Mouse (Mus musculus) heart, embryonic 11.5 days (tissue): ENCODE measurements around the gene Shc3. TPM values are rescaled to one million over a fixed set of nuclear protein-coding genes. Genes with fewer than 3 reads are reported as not detected.

ENCODE experiments used
- ATAC-seq: fragments of 200-750 bp; cut with Nextera tagmentation; replicated peaks from 2 replicates; pipeline ENCODE4 v1.8.0; 2017; ENCODE audit warnings: moderate library complexity; ENCODE audit not compliant: insufficient number of reproducible peaks, low FRiP score, low TSS enrichment
- H3K27ac ChIP-seq: fragments of 300-500 bp; sonication (generic); 2 replicates; pipeline ENCODE4 v1.5.1; 2014; ENCODE audit warnings: mild to moderate bottlenecking, low read depth, low read length
- H3K27me3 ChIP-seq: fragments of 300-500 bp; sonication (generic); 2 replicates; pipeline ENCODE4 v1.6.1; 2014; ENCODE audit warnings: mild to moderate bottlenecking, low read length, mixed read lengths; ENCODE audit not compliant: control insufficient read depth, insufficient read depth
- H3K36me3 ChIP-seq: fragments of 300-500 bp; sonication (generic); 2 replicates; pipeline ENCODE4 v1.6.1; 2014; ENCODE audit warnings: mild to moderate bottlenecking, low read length, moderate library complexity, mixed read lengths; ENCODE audit not compliant: control insufficient read depth, insufficient read depth
- H3K4me1 ChIP-seq: fragments of 300-500 bp; sonication (generic); 2 replicates; pipeline ENCODE4 v1.6.1; 2014; ENCODE audit warnings: low read length; ENCODE audit not compliant: control insufficient read depth, insufficient read depth
- H3K4me2 ChIP-seq: fragments of 300-500 bp; sonication (generic); 2 replicates; pipeline ENCODE4 v1.6.1; 2014; ENCODE audit warnings: mild to moderate bottlenecking, moderate library complexity
- H3K4me3 ChIP-seq: fragments of 300-500 bp; sonication (generic); 2 replicates; pipeline ENCODE4 v1.5.1; 2014; ENCODE audit warnings: low read depth, low read length
- H3K9ac ChIP-seq: fragments of 300-500 bp; sonication (generic); 2 replicates; pipeline ENCODE4 v1.6.1; 2014; ENCODE audit warnings: mild to moderate bottlenecking, low read depth, low read length, moderate library complexity
- H3K9me3 ChIP-seq: fragments of 300-500 bp; sonication (generic); replicated peaks from 2 replicates; pipeline ENCODE4 v1.6.1; 2016; ENCODE audit warnings: low read length; ENCODE audit not compliant: control insufficient read depth
- WGBS: fragments of 180-500 bp; shearing (Covaris S2); extraction: QIAGEN DNeasy Blood & Tissue Kit; methylation state at CpG from one replicate; pipeline ENCODE4 v1.1.7; 2014; ENCODE audit not compliant: insufficient replicate concordance; 5-methylcytosine and 5-hydroxymethylcytosine counted together
- polyA plus RNA-seq: library from polyadenylated mRNA; unstranded; fragments of >200 nt; fragmentation: Nextera tagmentation; extraction: Ambion mirVana; gene quantifications from 2 replicates; pipeline ENCODE4 v1.2.1, GENCODE M21; 2014

Gene Shc3
- polyA plus RNA-seq, 1 experiment from 2014 or later: 0.31 TPM

DNA sequence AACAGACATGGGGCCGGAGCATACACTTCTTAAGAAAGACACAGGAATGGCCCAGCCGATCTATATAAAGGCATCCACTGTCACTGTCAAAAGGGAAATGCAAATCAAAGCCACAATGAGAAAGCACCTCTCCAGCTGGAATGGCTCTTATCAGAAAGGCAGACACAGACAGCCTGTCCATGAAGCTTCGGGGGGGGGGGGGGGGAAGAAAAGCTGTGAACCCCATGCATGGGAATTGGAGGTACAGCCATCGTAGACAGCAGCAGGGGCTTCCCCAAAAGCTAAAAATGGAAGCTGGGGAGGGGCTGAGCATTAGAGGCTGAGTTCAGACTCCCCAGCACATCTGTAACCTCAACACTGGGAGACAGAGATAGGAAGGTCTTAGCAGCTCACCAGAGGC lies 181.3 kb downstream of the Shc3 start:
- WGBS: 30% methylated on average over 4 of the region's 4 CpGs
- no peak overlapping the region for H3K4me3 ChIP-seq
- no peak for ATAC-seq
- no peak overlapping the region for H3K9ac ChIP-seq
- no peaks in the 10 kb centered on the region for H3K9me3 ChIP-seq
- no peak overlapping the region for H3K4me2 ChIP-seq
- H3K27ac ChIP-seq: no peak overlapping the region
- no peaks in the 10 kb centered on the region for H3K36me3 ChIP-seq
- H3K27me3 ChIP-seq: no peaks in the 10 kb centered on the region
- peaks cover 7% of the 10 kb centered on the region; the same call in 1 of the 2 replicates for H3K4me1 ChIP-seq

GRCm38 (mm10) chr13:51384899-51385298 lies 184.3 kb downstream of the Shc3 start:
- WGBS: 82% methylated on average over 2 of the region's 2 CpGs
- peaks cover 12% of the 10 kb centered on the region; the same call in 1 of the 2 replicates for H3K4me1 ChIP-seq

GRCm38 (mm10) chr13:51381498-51381897 lies 187.7 kb downstream of the Shc3 start:
- Histone ChIP-seq H3K9me3 (no peaks in the 10 kb centered on the region), H3K36me3 (no peaks in the 10 kb centered on the region), H3K4me3 (no peak overlapping the region), H3K4me1 (peaks cover 26% of the 10 kb centered on the region), H3K9ac (no peak overlapping the region), H3K27ac (no peak overlapping the region), H3K4me2 (no peak overlapping the region), H3K27me3 (no peaks in the 10 kb centered on the region)
- 81% methylated on average over 6 of the region's 6 CpGs for WGBS
- no peak for ATAC-seq

More at GRCm38 (mm10) chr13:51384899-51385298, 184.3 kb downstream of the Shc3 start:
- Histone ChIP-seq H3K9ac (no peak overlapping the region), H3K27ac (no peak overlapping the region), H3K4me2 (no peak overlapping the region), H3K36me3 (no peaks in the 10 kb centered on the region), H3K27me3 (no peaks in the 10 kb centered on the region), H3K9me3 (no peaks in the 10 kb centered on the region), H3K4me3 (no peak overlapping the region)
- no peak for ATAC-seq

Other genes starting within 250 kb of the Shc3 start
- gene S1pr3, start 160.8 kb downstream of the Shc3 start, polyA plus RNA-seq: 21.2 and 23.0 TPM in 2 replicates
- 295 and 306 TPM in 2 replicates for gene Cks2, start 75.8 kb upstream of the Shc3 start, polyA plus RNA-seq
- 21.9 and 22.8 TPM in 2 replicates for gene Secisbp2, start 82.3 kb upstream of the Shc3 start, polyA plus RNA-seq
- gene Sema4d, start 224.3 kb upstream of the Shc3 start, polyA plus RNA-seq: 11.0 and 13.7 TPM in 2 replicates